Mouse (Mus musculus) limb, embryonic 12.5 days (tissue): ENCODE data around the gene Eva1c. TPM values are rescaled to one million over a fixed set of nuclear protein-coding genes. Genes with fewer than 3 reads are reported as not detected.
"Not testable (repeated sequence)": the region's sequence is repeated elsewhere in the genome, so short reads cannot be mapped to it uniquely, and the experiment has no call there.

ENCODE experiments used
- ATAC-seq: fragments of 200-750 bp; cut with Nextera tagmentation; 2 replicates; pipeline ENCODE4 v1.8.0; 2017; ENCODE audit warnings: low read depth, moderate TSS enrichment; ENCODE audit not compliant: insufficient number of reproducible peaks, insufficient read depth, low FRiP score, low TSS enrichment
- H3K27ac ChIP-seq: fragments of 300-500 bp; sonication (generic); 2 replicates; pipeline ENCODE4 v1.5.1; 2016; ENCODE audit warnings: mild to moderate bottlenecking, moderate library complexity
- H3K27me3 ChIP-seq: fragments of 300-500 bp; sonication (generic); 2 replicates; pipeline ENCODE4 v1.6.1; 2016; ENCODE audit warnings: mild to moderate bottlenecking, moderate library complexity
- H3K36me3 ChIP-seq: fragments of 300-500 bp; sonication (generic); 2 replicates; pipeline ENCODE4 v1.6.1; 2016; ENCODE audit warnings: mild to moderate bottlenecking, moderate library complexity
- H3K4me1 ChIP-seq: fragments of 300-500 bp; sonication (generic); replicated peaks from 2 replicates; pipeline ENCODE4 v1.6.1; 2016
- H3K4me2 ChIP-seq: fragments of 300-500 bp; sonication (generic); 2 replicates; pipeline ENCODE4 v1.6.1; 2016; ENCODE audit warnings: mild to moderate bottlenecking, moderate library complexity
- H3K4me3 ChIP-seq: fragments of 300-500 bp; sonication (generic); replicated peaks from 2 replicates; pipeline ENCODE4 v1.5.1; 2016; ENCODE audit warnings: mild to moderate bottlenecking
- H3K9ac ChIP-seq: fragments of 300-500 bp; sonication (generic); replicated peaks from 2 replicates; pipeline ENCODE4 v1.6.1; 2016; ENCODE audit warnings: mild to moderate bottlenecking, moderate library complexity
- H3K9me3 ChIP-seq: fragments of 300-500 bp; sonication (generic); 2 replicates; pipeline ENCODE4 v1.6.1; 2016; ENCODE audit warnings: mild to moderate bottlenecking, moderate library complexity
- WGBS: fragments of 180-500 bp; shearing (Covaris S2); methylation state at CpG from one replicate; pipeline ENCODE4 v1.1.7; 2016; 5-methylcytosine and 5-hydroxymethylcytosine counted together
- polyA plus RNA-seq: library from polyadenylated mRNA; unstranded; fragments of >200 nt; fragmentation: Nextera tagmentation; extraction: Ambion mirVana; gene quantifications from 2 replicates; pipeline ENCODE4 v1.2.1, GENCODE M21; 2016

Eva1c gene
- polyA plus RNA-seq, 1 experiment from 2014 or later: 2.2 TPM

GRCm38 (mm10) chr16:90823986-90824385 is 2.5 kb upstream of the Eva1c start:
- not testable (repeated sequence) for ATAC-seq, H3K9me3 ChIP-seq, H3K36me3 ChIP-seq, H3K4me3 ChIP-seq, H3K9ac ChIP-seq, H3K4me1 ChIP-seq, H3K4me2 ChIP-seq, H3K27ac ChIP-seq
- peaks cover 14% of the 10 kb centered on the region for H3K27me3 ChIP-seq
- 66% methylated on average over 4 of the region's 4 CpGs for WGBS

GRCm38 (mm10) chr16:90826041-90826440 is 478 bp upstream of the Eva1c start:
- 89% methylated on average over 5 of the region's 5 CpGs for WGBS
- no peak for ATAC-seq

GRCm38 (mm10) chr16:90827498-90827897 is 979 bp downstream of the Eva1c start:
- Histone ChIP-seq H3K4me1 (peaks cover 27% of the 10 kb centered on the region), H3K36me3 (no peaks in the 10 kb centered on the region), H3K4me2 (no peak overlapping the region), H3K27ac (no peak overlapping the region), H3K9ac (no peak overlapping the region), H3K9me3 (no peaks in the 10 kb centered on the region), H3K27me3 (peaks cover 49% of the 10 kb centered on the region), H3K4me3 (no peak overlapping the region)
- WGBS: 77% methylated on average over 9 of the region's 9 CpGs
- no peak for ATAC-seq

More at GRCm38 (mm10) chr16:90826041-90826440, 478 bp upstream of the Eva1c start:
- H3K9ac ChIP-seq: no peak overlapping the region
- peaks cover 34% of the 10 kb centered on the region for H3K27me3 ChIP-seq
- H3K9me3 ChIP-seq: no peaks in the 10 kb centered on the region
- no peak overlapping the region for H3K4me2 ChIP-seq
- H3K36me3 ChIP-seq: no peaks in the 10 kb centered on the region
- no peak overlapping the region for H3K27ac ChIP-seq
- H3K4me1 ChIP-seq: peaks cover 16% of the 10 kb centered on the region
- no peak overlapping the region for H3K4me3 ChIP-seq

- no peak for ATAC-seq
- H3K27me3 ChIP-seq: peaks cover 62% of the 10 kb centered on the region
- 78% methylated on average over 7 of the region's 7 CpGs for WGBS
- peaks cover 40% of the 10 kb centered on the region for H3K4me1 ChIP-seq
- H3K4me2 ChIP-seq: no peak overlapping the region
- no peaks in the 10 kb centered on the region for H3K36me3 ChIP-seq
- H3K4me3 ChIP-seq: no peak overlapping the region
- H3K27ac ChIP-seq: no peak overlapping the region
- no peaks in the 10 kb centered on the region for H3K9me3 ChIP-seq
- H3K9ac ChIP-seq: no peak overlapping the region
These were observed 2.6 kb downstream of the Eva1c start for GRCm38 (mm10) chr16:90829136-90829535.

GRCm38 (mm10) chr16:90829894-90830685 is 3.6 kb downstream of the Eva1c start:
- Histone ChIP-seq H3K4me1 (peaks cover 40% of the 10 kb centered on the region), H3K27me3 (peaks cover 64% of the 10 kb centered on the region), H3K36me3 (no peaks in the 10 kb centered on the region), H3K4me2 (peak overlapping the region; percentile 98), H3K9me3 (no peaks in the 10 kb centered on the region), H3K9ac (peak overlapping the region; percentile 58; the same call in 1 of the 2 replicates), H3K4me3 (peak overlapping the region; percentile 57), H3K27ac (no peak overlapping the region)
- ATAC-seq: peak; percentile 50; the same call in 1 of the 2 replicates
- WGBS: 1% methylated on average over 45 of the region's 45 CpGs

GRCm38 (mm10) chr16:90830686-90831439 is 4.3 kb downstream of the Eva1c start:
- no peaks in the 10 kb centered on the region for H3K36me3 ChIP-seq
- peak overlapping the region; percentile 57 for H3K4me3 ChIP-seq
- no peak overlapping the region for H3K27ac ChIP-seq
- ATAC-seq: peak; percentile 38; the same call in 1 of the 2 replicates
- H3K4me2 ChIP-seq: peak overlapping the region; percentile 98
- peaks cover 40% of the 10 kb centered on the region for H3K4me1 ChIP-seq
- H3K9ac ChIP-seq: peak overlapping the region; percentile 58
- under 1% methylated on average over 67 of the region's 67 CpGs for WGBS
- no peaks in the 10 kb centered on the region for H3K9me3 ChIP-seq
- peaks cover 65% of the 10 kb centered on the region for H3K27me3 ChIP-seq

- no peak overlapping the region for H3K27ac ChIP-seq
These were observed 5.2 kb downstream of the Eva1c start for GRCm38 (mm10) chr16:90831676-90832075.

GRCm38 (mm10) chr16:90832495-90832894 is 6.0 kb downstream of the Eva1c start:
- H3K4me3 ChIP-seq: no peak overlapping the region
- no peaks in the 10 kb centered on the region for H3K9me3 ChIP-seq
- peaks cover 64% of the 10 kb centered on the region for H3K27me3 ChIP-seq
- no peak overlapping the region for H3K9ac ChIP-seq
- H3K4me1 ChIP-seq: peaks cover 40% of the 10 kb centered on the region
- no peak for ATAC-seq
- H3K36me3 ChIP-seq: no peaks in the 10 kb centered on the region
- 55% methylated on average over 6 of the region's 6 CpGs for WGBS
- H3K27ac ChIP-seq: no peak overlapping the region
- H3K4me2 ChIP-seq: peak overlapping the region; percentile 98; the same call in 1 of the 2 replicates

More at GRCm38 (mm10) chr16:90831676-90832075, 5.2 kb downstream of the Eva1c start:
- Histone ChIP-seq H3K27me3 (peaks cover 65% of the 10 kb centered on the region), H3K4me3 (peak overlapping the region; percentile 57), H3K9ac (no peak overlapping the region; the same call in 1 of the 2 replicates), H3K4me1 (peaks cover 40% of the 10 kb centered on the region), H3K36me3 (no peaks in the 10 kb centered on the region), H3K9me3 (no peaks in the 10 kb centered on the region), H3K4me2 (peak overlapping the region; percentile 98)
- 27% methylated on average over 15 of the region's 15 CpGs for WGBS
- ATAC-seq: no peak

GRCm38 (mm10) chr16:90833041-90833791 is 6.7 kb downstream of the Eva1c start:
- Histone ChIP-seq H3K9ac (no peak overlapping the region), H3K36me3 (no peaks in the 10 kb centered on the region), H3K4me3 (no peak overlapping the region), H3K27me3 (peaks cover 59% of the 10 kb centered on the region), H3K4me1 (peaks cover 40% of the 10 kb centered on the region), H3K27ac (peak overlapping the region; percentile 37; the same call in 1 of the 2 replicates), H3K9me3 (no peaks in the 10 kb centered on the region), H3K4me2 (no peak overlapping the region)
- ATAC-seq: no peak
- 24% methylated on average over 9 of the region's 9 CpGs for WGBS

GRCm38 (mm10) chr16:90837431-90837830 is 10.9 kb downstream of the Eva1c start:
- no peak overlapping the region for H3K27ac ChIP-seq
- H3K4me2 ChIP-seq: no peak overlapping the region
- no peak overlapping the region for H3K9ac ChIP-seq
- no peaks in the 10 kb centered on the region for H3K9me3 ChIP-seq
- H3K27me3 ChIP-seq: peaks cover 20% of the 10 kb centered on the region
- ATAC-seq: no peak
- H3K36me3 ChIP-seq: no peaks in the 10 kb centered on the region
- 79% methylated on average over 8 of the region's 8 CpGs for WGBS
- H3K4me3 ChIP-seq: no peak overlapping the region
- H3K4me1 ChIP-seq: peaks cover 14% of the 10 kb centered on the region
